Mouse (Mus musculus) adrenal gland (tissue): ENCODE measurements around the gene Mfsd12.

Experiments
- intact Hi-C: fragments of 180-260 bp; cut with DNase I; formaldehyde crosslinking; loops from one replicate; pipeline ENCODE4 v1.15.1; 2025

Mfsd12 gene

DNA sequence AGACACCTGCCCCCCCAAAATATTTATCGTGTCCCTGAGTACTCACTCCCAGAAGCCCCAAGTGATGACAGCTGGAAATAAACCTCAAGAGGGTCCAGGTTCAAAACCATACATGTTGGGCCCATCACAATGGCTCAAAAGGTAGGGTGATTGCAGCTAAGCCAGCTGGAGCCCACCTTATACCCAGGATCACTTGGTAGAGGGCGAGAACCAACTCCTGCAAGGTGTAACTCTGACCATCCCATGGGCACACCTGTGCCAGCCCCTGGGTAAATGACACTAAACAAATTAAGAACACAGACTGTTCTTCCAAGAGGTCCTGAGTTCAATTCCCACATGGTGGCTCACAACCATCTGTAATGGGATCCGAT lies 21.9 kb downstream of the Mfsd12 start:
- intact Hi-C loops, result no loop called here

- intact Hi-C loops, result no loop called here
Observed at GRCm38 (mm10) chr10:81379809-81380378, 22.6 kb downstream of the Mfsd12 start.

GRCm38 (mm10) chr10:81382039-81382438 lies 24.7 kb downstream of the Mfsd12 start:
- intact Hi-C loops, result no loop called here

GRCm38 (mm10) chr10:81383802-81384604 lies 26.7 kb downstream of the Mfsd12 start, which contains the start of the genes Dohh and Gm48551:
Gene Dohh (plus strand): TSS chr10:81384428.
Gene Gm48551 (plus strand): TSS chr10:81384466.
- intact Hi-C loops, result no loop called here

GRCm38 (mm10) chr10:81384605-81384982 lies 27.3 kb downstream of the Mfsd12 start:
- intact Hi-C loops, result no loop called here

GRCm38 (mm10) chr10:81385603-81386306 lies 28.5 kb downstream of the Mfsd12 start:
- intact Hi-C loops, result no loop called here

GRCm38 (mm10) chr10:81387716-81388115 lies 30.4 kb downstream of the Mfsd12 start:
- intact Hi-C loops, result no loop called here

GRCm38 (mm10) chr10:81388505-81389055 lies 31.3 kb downstream of the Mfsd12 start, which contains the start of gene Gm48552:
Gene Gm48552 (plus strand): TSS chr10:81389005.
- intact Hi-C loops, result no loop called here

- intact Hi-C loops, result no loop called here
Observed at GRCm38 (mm10) chr10:81389373-81389772, 32.1 kb downstream of the Mfsd12 start.

- intact Hi-C loops, result no loop called here
Observed at GRCm38 (mm10) chr10:81389801-81390677, 32.7 kb downstream of the Mfsd12 start.

DNA sequence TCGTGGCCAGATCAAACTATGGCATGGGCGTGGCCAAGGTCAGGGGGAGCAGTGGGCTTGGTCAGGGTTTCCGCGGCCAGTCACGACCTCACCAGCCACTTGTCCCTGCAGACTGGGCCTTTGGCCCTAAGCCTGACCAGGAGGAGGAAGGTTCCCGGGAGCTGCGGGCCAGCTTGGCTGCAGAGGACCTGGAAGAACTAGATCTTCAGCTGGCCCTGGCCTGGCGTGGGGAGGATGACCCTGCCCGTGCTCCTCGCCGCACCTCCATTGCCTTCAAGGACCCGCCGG lies 33.3 kb downstream of the Mfsd12 start:
- intact Hi-C loops, result no loop called here

- intact Hi-C loops, result no loop called here
Observed at GRCm38 (mm10) chr10:81392270-81392669, 35.0 kb downstream of the Mfsd12 start.

DNA sequence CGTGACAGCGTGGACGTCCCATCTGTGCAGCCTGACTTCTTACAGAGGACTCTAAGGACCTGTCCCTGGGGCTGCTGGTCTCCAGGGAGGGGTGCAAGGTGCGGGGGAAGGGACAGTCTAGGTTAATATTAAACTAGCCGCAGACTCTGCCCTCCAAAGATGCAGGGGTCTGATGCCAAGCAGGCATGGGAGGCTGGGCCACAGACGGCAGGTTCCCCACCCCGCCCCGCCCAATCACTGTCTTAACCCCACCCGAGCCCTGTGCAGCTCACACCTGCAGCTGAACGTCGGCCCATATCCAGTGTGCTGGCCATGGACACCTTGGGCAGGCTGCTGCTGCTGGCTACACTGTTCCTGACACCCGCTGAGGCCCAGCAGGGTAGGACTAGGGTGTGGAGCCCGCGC lies 35.5 kb downstream of the Mfsd12 start, which contains the start of gene Smim24:
Gene Smim24, plus strand, starts transcription at position 271 of the 405 bp plus-strand sequence.
- intact Hi-C loops, result no loop called here

DNA sequence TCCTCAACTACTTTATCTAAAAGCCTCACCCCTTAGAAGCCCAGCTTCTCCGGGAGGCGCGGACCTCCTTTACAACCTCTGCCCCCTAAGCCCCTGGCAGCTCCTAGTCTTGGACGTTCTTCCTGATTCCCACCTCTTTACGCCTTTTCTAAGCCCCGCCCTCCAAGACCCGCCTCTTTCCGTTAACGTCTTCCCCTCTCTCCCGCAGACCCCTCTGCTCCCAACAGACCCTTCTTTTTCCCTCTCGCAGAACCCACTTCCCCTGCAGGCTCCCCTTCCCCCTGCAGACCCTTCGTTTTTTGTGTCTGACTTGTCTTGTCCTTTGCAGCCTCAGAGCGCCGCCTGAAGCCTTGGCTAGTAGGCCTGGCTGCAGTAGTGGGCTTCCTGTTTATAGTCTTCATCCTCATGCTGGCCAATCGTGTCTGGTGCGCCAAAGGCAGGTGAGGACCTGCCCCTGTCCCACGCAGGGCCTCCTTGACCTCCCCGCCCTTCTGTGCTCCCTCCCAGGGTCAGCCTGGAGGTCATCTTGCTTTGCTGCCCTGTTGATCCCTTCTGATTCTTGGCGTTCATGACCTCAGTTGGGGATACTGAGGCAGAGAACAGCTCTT lies 36.3 kb downstream of the Mfsd12 start:
- intact Hi-C loops, result loop anchor here (2.0 kb wide), 1 partner anchor 57 kb away; no protein-coding TSS in a partner anchor

GRCm38 (mm10) chr10:81395127-81395526 lies 37.8 kb downstream of the Mfsd12 start:
- intact Hi-C loops, result loop anchor here (1.0 to 2.0 kb wide), 2 partner anchors 11 to 56 kb away; no protein-coding TSS in a partner anchor

GRCm38 (mm10) chr10:81395865-81396264 lies 38.6 kb downstream of the Mfsd12 start:
- intact Hi-C loops, result loop anchor here (1.0 to 2.0 kb wide), 2 partner anchors 10 to 55 kb away; no protein-coding TSS in a partner anchor

- intact Hi-C loops, result no loop called here
Observed at GRCm38 (mm10) chr10:81396749-81397148, 39.5 kb downstream of the Mfsd12 start.

GRCm38 (mm10) chr10:81399296-81399695 lies 42.0 kb downstream of the Mfsd12 start:
- intact Hi-C loops, result no loop called here

DNA sequence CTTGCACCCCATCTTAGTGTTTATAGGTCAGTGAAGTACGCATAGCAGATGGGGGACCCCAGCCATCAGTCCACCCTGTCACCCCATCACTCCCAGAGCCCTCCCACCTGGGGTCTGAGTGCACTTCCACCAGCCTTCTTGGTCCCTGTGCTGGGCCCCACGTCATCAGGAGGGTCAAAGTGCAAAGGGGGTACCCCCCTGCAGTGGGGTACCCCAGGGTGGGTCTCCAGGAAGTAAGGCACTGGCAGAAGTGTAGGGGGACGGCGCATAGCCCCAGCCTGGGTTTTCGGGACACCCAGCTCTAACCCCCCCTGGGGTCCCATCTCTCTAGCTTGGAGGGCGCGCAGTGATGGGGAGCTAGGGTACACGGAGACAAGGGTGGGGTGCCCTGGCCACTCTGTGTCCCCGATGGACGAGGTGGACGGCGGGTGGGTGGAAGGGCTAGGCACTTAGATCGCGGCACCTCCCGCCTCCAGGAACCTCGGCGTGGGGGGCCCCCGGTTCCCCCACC lies 42.6 kb downstream of the Mfsd12 start:
- intact Hi-C loops, result no loop called here
